Mouse (Mus musculus) heart, adult 2 months (tissue): ENCODE data around the gene Gm609. TPM values are rescaled to one million over a fixed set of nuclear protein-coding genes. Genes with fewer than 3 reads are reported as not detected.
A peak's percentile ranks its signal among the peaks of the same experiment; 100 is the strongest.

Experiments
- DNase-seq, 2 experiments: peaks; one replicate each; pipeline ENCODE4 v3.0.0; 2021
- H3K27ac ChIP-seq: fragments of 200-600 bp; 2 replicates; pipeline ENCODE4 v1.8.1; 2022
- H3K27me3 ChIP-seq: fragments of 200-500 bp; 2 replicates; pipeline ENCODE4 v1.6.1; 2012; ENCODE audit warnings: mild to moderate bottlenecking, low read length, inconsistent platforms, mixed read lengths; ENCODE audit not compliant: control insufficient read depth, insufficient read depth
- H3K36me3 ChIP-seq: fragments of 200-500 bp; 2 replicates; pipeline ENCODE4 v1.6.1; 2012; ENCODE audit warnings: low read length, inconsistent platforms; ENCODE audit not compliant: control insufficient read depth, insufficient read depth
- H3K4me1 ChIP-seq: fragments of 200-500 bp; 2 replicates; pipeline ENCODE4 v1.6.1; 2011; ENCODE audit warnings: low read length; ENCODE audit not compliant: control insufficient read depth, insufficient read depth
- H3K4me3 ChIP-seq: fragments of 200-600 bp; 2 replicates; pipeline ENCODE4 v1.8.1; 2022
- H3K79me2 ChIP-seq: fragments of 200-500 bp; replicated peaks from 2 replicates; pipeline ENCODE4 v1.6.1; 2012; ENCODE audit warnings: mild to moderate bottlenecking, inconsistent platforms, low read length, moderate library complexity, mixed read lengths; ENCODE audit not compliant: control insufficient read depth, insufficient read depth
- H3K9ac ChIP-seq: fragments of 200-500 bp; 2 replicates; pipeline ENCODE4 v1.6.1; 2012; ENCODE audit warnings: low read depth, mild to moderate bottlenecking, control low read depth, inconsistent platforms, low read length, mixed read lengths
- CTCF ChIP-seq: fragments of 200-600 bp; IDR thresholded peaks from 2 replicates; pipeline ENCODE4 v1.8.1; 2022; ENCODE audit warnings: antibody characterized with exemption, mild to moderate bottlenecking, moderate library complexity
- EP300 ChIP-seq: fragments of 200-500 bp; IDR thresholded peaks from 2 replicates; pipeline ENCODE4 v1.6.1; 2011; ENCODE audit warnings: low read depth, low read length, control low read depth; ENCODE audit not compliant: insufficient read depth
- POLR2A ChIP-seq: fragments of 200-500 bp; IDR thresholded peaks from 2 replicates; pipeline ENCODE4 v1.6.1; 2011; ENCODE audit warnings: mild to moderate bottlenecking, low read depth, low read length, control low read depth; ENCODE audit not compliant: insufficient read depth
- WGBS: fragments of 180-500 bp; shearing (Covaris S2); methylation state at CpG from one replicate; pipeline ENCODE4 v1.1.7; 2018; 5-methylcytosine and 5-hydroxymethylcytosine counted together
- intact Hi-C: fragments of 180-260 bp; cut with DNase I; formaldehyde crosslinking; loops from one replicate; pipeline ENCODE4 v1.15.1; 2025
- polyA plus RNA-seq: library from polyadenylated mRNA; depleted of rRNA; stranded (reverse); fragments of >200 nt; gene quantifications from 2 replicates; pipeline ENCODE4 v1.2.3, GENCODE M21; 2012
- total RNA-seq, 2 experiments: library from RNA; stranded (reverse); gene quantifications; 2 replicates each; pipeline ENCODE4 v1.2.3; 2021

Gene Gm609
- total and polyA plus RNA-seq, 3 experiments: not detected

GRCm38 (mm10) chr16:45374074-45374473 is 118.7 kb downstream of the Gm609 start:
- DNase-seq: no peak
- Histone ChIP-seq H3K27me3 (no peaks in the 10 kb centered on the region), H3K79me2 (no peaks in the 10 kb centered on the region), H3K27ac (peak overlapping the region; percentile 36; the same call in 1 of the 2 replicates), H3K36me3 (peaks cover 29% of the 10 kb centered on the region), H3K9ac (no peak overlapping the region), H3K4me1 (peaks cover 19% of the 10 kb centered on the region), H3K4me3 (no peak overlapping the region)
- TF ChIP-seq CTCF: no peak
- 86% methylated on average over 2 of the region's 2 CpGs for WGBS
- intact Hi-C loops: no loop called here

GRCm38 (mm10) chr16:45371076-45371475 is 121.7 kb downstream of the Gm609 start:
- peak overlapping the region; percentile 87 for H3K27ac ChIP-seq

GRCm38 (mm10) chr16:45369285-45369965 is 123.3 kb downstream of the Gm609 start:
- H3K9ac ChIP-seq: no peak overlapping the region
- H3K4me1 ChIP-seq: peaks cover 24% of the 10 kb centered on the region
- H3K4me3 ChIP-seq: no peak overlapping the region
- no peaks in the 10 kb centered on the region for H3K27me3 ChIP-seq
- no peaks in the 10 kb centered on the region for H3K79me2 ChIP-seq
- intact Hi-C loops: loop anchor here (1.0 to 2.0 kb wide), 2 partner anchors 19 to 39 kb away; no protein-coding TSS in a partner anchor
- 36% methylated on average over 4 of the region's 4 CpGs for WGBS
- peaks cover 41% of the 10 kb centered on the region for H3K36me3 ChIP-seq
- peak overlapping the region; percentile 87 for H3K27ac ChIP-seq
- peak in 1 of 2 experiments; percentile 44 for DNase-seq
- TF ChIP-seq POLR2A (no peak), EP300 (peak; percentile 49; the same call in 1 of the 2 replicates), CTCF (no peak)

More at GRCm38 (mm10) chr16:45371076-45371475, 121.7 kb downstream of the Gm609 start:
- TF ChIP-seq EP300 (no peak), CTCF (no peak), POLR2A (no peak)
- Histone ChIP-seq H3K4me1 (peaks cover 23% of the 10 kb centered on the region), H3K36me3 (peaks cover 45% of the 10 kb centered on the region), H3K27me3 (no peaks in the 10 kb centered on the region), H3K9ac (no peak overlapping the region), H3K79me2 (no peaks in the 10 kb centered on the region), H3K4me3 (no peak overlapping the region)
- DNase-seq: no peak
- 31% methylated on average over 1 of the region's 1 CpGs for WGBS
- intact Hi-C loops: no loop called here

GRCm38 (mm10) chr16:45366111-45366510 is 126.7 kb downstream of the Gm609 start:
- peaks cover 49% of the 10 kb centered on the region for H3K36me3 ChIP-seq
- intact Hi-C loops: no loop called here
- no peak overlapping the region for H3K9ac ChIP-seq
- no peaks in the 10 kb centered on the region for H3K27me3 ChIP-seq
- peak overlapping the region; percentile 78 for H3K27ac ChIP-seq
- H3K4me3 ChIP-seq: no peak overlapping the region
- 68% methylated on average over 7 of the region's 7 CpGs for WGBS
- TF ChIP-seq EP300 (no peak), CTCF (no peak), POLR2A (no peak)
- H3K79me2 ChIP-seq: no peaks in the 10 kb centered on the region
- DNase-seq: no peak
- peaks cover 22% of the 10 kb centered on the region for H3K4me1 ChIP-seq

GRCm38 (mm10) chr16:45365353-45365752 is 127.4 kb downstream of the Gm609 start:
- Histone ChIP-seq H3K4me3 (no peak overlapping the region), H3K9ac (no peak overlapping the region), H3K36me3 (peaks cover 42% of the 10 kb centered on the region), H3K4me1 (peaks cover 19% of the 10 kb centered on the region), H3K27me3 (no peaks in the 10 kb centered on the region), H3K79me2 (no peaks in the 10 kb centered on the region), H3K27ac (peak overlapping the region; percentile 78)
- 86% methylated on average over 9 of the region's 9 CpGs for WGBS
- TF ChIP-seq EP300: no peak
- no peak for TF ChIP-seq POLR2A
- TF ChIP-seq CTCF: no peak
- no peak for DNase-seq
- intact Hi-C loops: no loop called here

GRCm38 (mm10) chr16:45364627-45365026 is 128.1 kb downstream of the Gm609 start:
- Histone ChIP-seq H3K36me3 (peaks cover 37% of the 10 kb centered on the region), H3K79me2 (no peaks in the 10 kb centered on the region), H3K27me3 (no peaks in the 10 kb centered on the region), H3K4me1 (peaks cover 17% of the 10 kb centered on the region), H3K9ac (no peak overlapping the region), H3K27ac (peak overlapping the region; percentile 78), H3K4me3 (no peak overlapping the region)
- TF ChIP-seq EP300: no peak
- TF ChIP-seq CTCF: no peak
- TF ChIP-seq POLR2A: no peak
- intact Hi-C loops: no loop called here
- WGBS: 82% methylated on average over 1 of the region's 1 CpGs
- DNase-seq: no peak
